Comparison of ENCODE assay signal across 21 mouse cellular contexts in the genomic region with DNA sequence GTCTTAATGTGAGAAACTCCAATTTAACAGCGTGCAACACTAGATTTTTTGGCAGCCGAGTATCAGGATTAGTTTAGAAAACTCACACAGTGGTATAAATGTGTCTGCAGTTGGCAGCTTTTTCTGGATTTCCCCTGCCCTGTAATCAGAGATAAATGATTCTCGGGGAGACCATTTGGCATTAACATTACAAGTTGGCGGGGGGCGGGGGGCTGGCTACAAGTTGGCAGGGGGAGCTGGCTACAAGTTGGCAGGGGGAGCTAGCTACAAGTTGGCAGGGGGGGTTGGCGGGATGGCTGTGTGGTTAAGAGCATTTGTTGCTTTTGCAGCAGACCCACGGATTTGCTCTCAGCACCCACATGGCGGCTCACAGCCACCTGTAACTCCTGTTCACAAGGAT. TPM values are rescaled to one million over a fixed set of nuclear protein-coding genes. Genes with fewer than 3 reads are reported as not detected.
DNase-seq lines count a peak whose midpoint lies in the region; TF ChIP-seq lines count a peak whose summit lies in the region.
"Had no signal": no experiment of that assay in that cellular context is flagged by ENCODE, and none has a peak within 500 bp of the region (broad histone marks: within the 10 kb centered on the region; RNA-seq: fewer than 3 reads in every experiment).

No protein-coding gene starts in this region.

- TF ChIP-seq CTCF in gastrocnemius, adult 2 months (IDR thresholded peaks at IDR 0.05), result no peak

- H3K27ac ChIP-seq in gastrocnemius, adult 2 months, result no peak overlapping the region
- H3K27ac ChIP-seq: embryonic facial prominence, embryonic 12.5 days; hindbrain, embryonic 10.5 days; intestine, embryonic 15.5 days; left cerebral cortex, adult 2 months; stomach, postnatal 0 days had no signal

- no peak overlapping the region for H3K4me3 ChIP-seq in gastrocnemius, adult 2 months
- H3K4me3 ChIP-seq: embryonic facial prominence, embryonic 12.5 days; hindbrain, embryonic 10.5 days; intestine, embryonic 15.5 days; left cerebral cortex, adult 2 months had no signal

- intact Hi-C loops in gastrocnemius, adult 2 months (cut with DNase I), result no loop called here

- DNase-seq in frontal cortex, postnatal 36 days (ENCODE audit: low spot score in 2 of 2), result peak; percentile 3 to 25
- DNase-seq in frontal cortex, postnatal 25 days (ENCODE audit: low spot score in 2 of 2), result no peak
- peak; percentile 5 for DNase-seq in right cerebral cortex, adult 18-20 months
- no peak for DNase-seq in right cerebral cortex, postnatal 14 days
- DNase-seq in layer of hippocampus, adult 9-10 months (ENCODE audit: low spot score), result peak; percentile 9
- peak; percentile 51 for DNase-seq in telencephalon, adult 2 months (ENCODE audit: low read depth, low spot score)
- no peak for DNase-seq in retina, postnatal 1 day
- DNase-seq in gastrocnemius, adult 2 months, result no peak
- DNase-seq: adrenal gland, adult 8-10 months; cerebellum, postnatal 25 days; liver; lung, adult 2 months; lung, postnatal 4 days; midbrain, embryonic 14.5 days; thymus, postnatal 36 days had no signal

RNA-seq across cellular contexts. Expression of a gene that starts 1.1 kb away (rescaled TPM):
- not detected for total RNA-seq in gastrocnemius, adult 2 months (2021)
- total RNA-seq: adrenal gland, adult 8-10 months; left cerebral cortex, adult 2 months had no signal

RNA-seq across cellular contexts. Expression of a gene that starts 8.3 kb away (rescaled TPM):
- total RNA-seq in gastrocnemius, adult 2 months (2021), result not detected
- total RNA-seq: adrenal gland, adult 8-10 months; left cerebral cortex, adult 2 months had no signal

RNA-seq across cellular contexts. Expression of a gene that starts 16.3 kb away (rescaled TPM):
- total RNA-seq in gastrocnemius, adult 2 months (2021), result not detected
- total RNA-seq: adrenal gland, adult 8-10 months; left cerebral cortex, adult 2 months had no signal

RNA-seq across cellular contexts. Expression of a gene that starts 23.2 kb away (rescaled TPM):
- total RNA-seq in gastrocnemius, adult 2 months (2021), result not detected

RNA-seq across cellular contexts. Expression of a gene that starts 32.4 kb away (rescaled TPM):
- not detected for total RNA-seq in gastrocnemius, adult 2 months (2021)
- total RNA-seq: G1E; left cerebral cortex, adult 2 months had no signal

Comparison
In these comparisons a context has a peak if more than half of its experiments do, and no peak if none do; other contexts are left out.
1. DNase-seq: peak in frontal cortex, postnatal 36 days (2 of 2), right cerebral cortex, adult 18-20 months (single experiment), layer of hippocampus, adult 9-10 months (single experiment) and telencephalon, adult 2 months (single experiment); none in frontal cortex, postnatal 25 days (0 of 2), right cerebral cortex, postnatal 14 days (single experiment), retina, postnatal 1 day (single experiment) and gastrocnemius, adult 2 months (single experiment).